Mouse (Mus musculus) forebrain, embryonic 12.5 days (tissue): ENCODE results near the gene Drc7. TPM values are rescaled to one million over a fixed set of nuclear protein-coding genes. Genes with fewer than 3 reads are reported as not detected.
"Not testable (repeated sequence)": the region's sequence is repeated elsewhere in the genome, so short reads cannot be mapped to it uniquely, and the experiment has no call there.

Source experiments
- ATAC-seq: fragments of 200-750 bp; cut with Nextera tagmentation; 2 replicates; pipeline ENCODE4 v1.8.0; 2017; ENCODE audit warnings: moderate TSS enrichment; ENCODE audit not compliant: low FRiP score
- H3K27ac ChIP-seq: fragments of 300-500 bp; sonication (generic); 2 replicates; pipeline ENCODE4 v1.5.1; 2016; ENCODE audit warnings: mild to moderate bottlenecking
- H3K27me3 ChIP-seq: fragments of 300-500 bp; sonication (generic); 2 replicates; pipeline ENCODE4 v1.6.1; 2016; ENCODE audit warnings: mild to moderate bottlenecking
- H3K36me3 ChIP-seq: fragments of 300-500 bp; sonication (generic); replicated peaks from 2 replicates; pipeline ENCODE4 v1.6.1; 2016; ENCODE audit warnings: mild to moderate bottlenecking
- H3K4me1 ChIP-seq: fragments of 300-500 bp; sonication (generic); 2 replicates; pipeline ENCODE4 v1.6.1; 2016
- H3K4me2 ChIP-seq: fragments of 300-500 bp; sonication (generic); 2 replicates; pipeline ENCODE4 v1.6.1; 2016; ENCODE audit warnings: mild to moderate bottlenecking, moderate library complexity
- H3K4me3 ChIP-seq: fragments of 300-500 bp; sonication (generic); replicated peaks from 2 replicates; pipeline ENCODE4 v1.5.1; 2016; ENCODE audit warnings: mild to moderate bottlenecking
- H3K9ac ChIP-seq: fragments of 300-500 bp; sonication (generic); 2 replicates; pipeline ENCODE4 v1.6.1; 2016; ENCODE audit warnings: mild to moderate bottlenecking
- H3K9me3 ChIP-seq: fragments of 300-500 bp; sonication (generic); 2 replicates; pipeline ENCODE4 v1.6.1; 2016
- WGBS: fragments of 180-500 bp; shearing (Covaris S2); methylation state at CpG from one replicate; pipeline ENCODE4 v1.1.7; 2016; 5-methylcytosine and 5-hydroxymethylcytosine counted together
- polyA plus RNA-seq: library from polyadenylated mRNA; unstranded; fragments of >200 nt; fragmentation: Nextera tagmentation; extraction: Ambion mirVana; gene quantifications from 2 replicates; pipeline ENCODE4 v1.2.1, GENCODE M21; 2016

Drc7 gene
- polyA plus RNA-seq = 0.26 and 0.38 TPM in 2 replicates

- ATAC-seq = peak; percentile 65
- WGBS = 22% methylated on average over 2 of the region's 2 CpGs
- no peak within 1 kb of the TSS for H3K4me3 ChIP-seq
- H3K9me3 ChIP-seq = no peaks in the 10 kb centered on the region
- H3K27me3 ChIP-seq = no peaks in the 10 kb centered on the region
- H3K4me2 ChIP-seq = no peak within 1 kb of the TSS
- H3K36me3 ChIP-seq = no peaks in the 10 kb centered on the region
- H3K9ac ChIP-seq = no peak within 1 kb of the TSS
- no peak within 1 kb of the TSS for H3K27ac ChIP-seq
- no peaks in the 10 kb centered on the region for H3K4me1 ChIP-seq
Measured at GRCm38 (mm10) chr8:95054927-95055510, at the start of gene Drc7. Gene Drc7, plus strand, starts transcription at chr8:95055103.

GRCm38 (mm10) chr8:95012442-95012919, 42.4 kb upstream of the Drc7 start:
- H3K4me3 ChIP-seq = no peak overlapping the region
- no peaks in the 10 kb centered on the region for H3K9me3 ChIP-seq
- no peaks in the 10 kb centered on the region for H3K27me3 ChIP-seq
- peaks cover 3% of the 10 kb centered on the region; the same call in 1 of the 2 replicates for H3K4me1 ChIP-seq
- WGBS = 93% methylated on average over 15 of the region's 15 CpGs
- H3K36me3 ChIP-seq = peaks cover 81% of the 10 kb centered on the region
- no peak overlapping the region for H3K27ac ChIP-seq
- ATAC-seq = no peak
- no peak overlapping the region for H3K4me2 ChIP-seq
- H3K9ac ChIP-seq = no peak overlapping the region

- 78% methylated on average over 4 of the region's 4 CpGs for WGBS
- no peak overlapping the region for H3K9ac ChIP-seq
- no peak overlapping the region for H3K4me3 ChIP-seq
- no peak overlapping the region; the same call in 1 of the 2 replicates for H3K27ac ChIP-seq
- H3K9me3 ChIP-seq = no peaks in the 10 kb centered on the region
- peaks cover 48% of the 10 kb centered on the region for H3K36me3 ChIP-seq
- peaks cover 3% of the 10 kb centered on the region; the same call in 1 of the 2 replicates for H3K4me1 ChIP-seq
- no peaks in the 10 kb centered on the region for H3K27me3 ChIP-seq
- no peak for ATAC-seq
- no peak overlapping the region for H3K4me2 ChIP-seq
Measured at GRCm38 (mm10) chr8:95015866-95016265, 39.0 kb upstream of the Drc7 start.

GRCm38 (mm10) chr8:95016684-95017083, 38.2 kb upstream of the Drc7 start:
- H3K4me2 ChIP-seq = no peak overlapping the region
- H3K27ac ChIP-seq = no peak overlapping the region; the same call in 1 of the 2 replicates
- 72% methylated on average over 4 of the region's 4 CpGs for WGBS
- no peak overlapping the region for H3K9ac ChIP-seq
- H3K4me1 ChIP-seq = peaks cover 3% of the 10 kb centered on the region; the same call in 1 of the 2 replicates
- no peaks in the 10 kb centered on the region for H3K9me3 ChIP-seq
- no peaks in the 10 kb centered on the region for H3K27me3 ChIP-seq
- ATAC-seq = 0 out of 2 replicates have a peak, but pooled peaks have one; percentile 15
- H3K4me3 ChIP-seq = no peak overlapping the region
- peaks cover 39% of the 10 kb centered on the region for H3K36me3 ChIP-seq

- 79% methylated on average over 11 of the region's 11 CpGs for WGBS
- Histone ChIP-seq H3K27ac (no peak within 1 kb of the TSS; the same call in 1 of the 2 replicates), H3K4me3 (no peak within 1 kb of the TSS), H3K4me1 (peaks cover 3% of the 10 kb centered on the region; the same call in 1 of the 2 replicates), H3K9me3 (no peaks in the 10 kb centered on the region), H3K27me3 (no peaks in the 10 kb centered on the region), H3K9ac (no peak within 1 kb of the TSS), H3K36me3 (peaks cover 32% of the 10 kb centered on the region), H3K4me2 (no peak within 1 kb of the TSS)
- ATAC-seq = no peak
Measured at GRCm38 (mm10) chr8:95017451-95017850, 37.5 kb upstream of the Drc7 start, which contains the start of gene Adgrg3. Gene Adgrg3, plus strand, starts transcription at chr8:95017692.

- H3K9me3 ChIP-seq = no peaks in the 10 kb centered on the region
- ATAC-seq = no peak
- no peaks in the 10 kb centered on the region for H3K27me3 ChIP-seq
- H3K36me3 ChIP-seq = peaks cover 25% of the 10 kb centered on the region
- 91% methylated on average over 9 of the region's 9 CpGs for WGBS
- no peak overlapping the region for H3K4me2 ChIP-seq
- H3K4me3 ChIP-seq = no peak overlapping the region
- no peak overlapping the region for H3K9ac ChIP-seq
- H3K27ac ChIP-seq = no peak overlapping the region
- H3K4me1 ChIP-seq = peaks cover 8% of the 10 kb centered on the region
Measured at GRCm38 (mm10) chr8:95017969-95018635, 36.8 kb upstream of the Drc7 start.

- ATAC-seq = no peak
- Histone ChIP-seq H3K4me1 (peaks cover 13% of the 10 kb centered on the region), H3K9ac (no peak overlapping the region), H3K27me3 (no peaks in the 10 kb centered on the region), H3K4me2 (no peak overlapping the region), H3K36me3 (peaks cover 4% of the 10 kb centered on the region; the same call in 1 of the 2 replicates), H3K9me3 (no peaks in the 10 kb centered on the region), H3K4me3 (no peak overlapping the region), H3K27ac (no peak overlapping the region)
- WGBS = 82% methylated on average over 12 of the region's 12 CpGs
Measured at GRCm38 (mm10) chr8:95020293-95020777, 34.6 kb upstream of the Drc7 start.

- no peaks in the 10 kb centered on the region for H3K36me3 ChIP-seq
- H3K9ac ChIP-seq = no peak overlapping the region
- no peak overlapping the region for H3K27ac ChIP-seq
Measured at GRCm38 (mm10) chr8:95020821-95021220, 34.1 kb upstream of the Drc7 start.

GRCm38 (mm10) chr8:95023201-95023600, 31.7 kb upstream of the Drc7 start:
- Histone ChIP-seq H3K9me3 (no peaks in the 10 kb centered on the region), H3K27me3 (no peaks in the 10 kb centered on the region), H3K4me2 (no peak overlapping the region), H3K4me3 (no peak overlapping the region), H3K36me3 (no peaks in the 10 kb centered on the region), H3K4me1 (peaks cover 9% of the 10 kb centered on the region), H3K27ac (no peak overlapping the region), H3K9ac (no peak overlapping the region)
- WGBS = 22% methylated on average over 8 of the region's 8 CpGs
- no peak for ATAC-seq

More at GRCm38 (mm10) chr8:95020821-95021220, 34.1 kb upstream of the Drc7 start:
- no peak overlapping the region for H3K4me3 ChIP-seq
- no peaks in the 10 kb centered on the region for H3K9me3 ChIP-seq
- H3K27me3 ChIP-seq = no peaks in the 10 kb centered on the region
- H3K4me2 ChIP-seq = no peak overlapping the region
- no peak for ATAC-seq
- H3K4me1 ChIP-seq = peaks cover 13% of the 10 kb centered on the region
- whole genome bisulfite sequencing = 87% methylated on average over 10 of the region's 10 CpGs

GRCm38 (mm10) chr8:95024387-95024786, 30.5 kb upstream of the Drc7 start:
- Histone ChIP-seq H3K4me1 (peaks cover 9% of the 10 kb centered on the region), H3K9ac (no peak overlapping the region), H3K27ac (no peak overlapping the region), H3K4me3 (no peak overlapping the region), H3K36me3 (no peaks in the 10 kb centered on the region), H3K9me3 (no peaks in the 10 kb centered on the region), H3K4me2 (no peak overlapping the region), H3K27me3 (no peaks in the 10 kb centered on the region)
- 84% methylated on average over 4 of the region's 4 CpGs for WGBS
- ATAC-seq = no peak

GRCm38 (mm10) chr8:95025421-95025820, 29.5 kb upstream of the Drc7 start:
- Histone ChIP-seq H3K9ac (no peak overlapping the region), H3K4me2 (no peak overlapping the region), H3K9me3 (no peaks in the 10 kb centered on the region), H3K4me1 (peaks cover 9% of the 10 kb centered on the region), H3K4me3 (no peak overlapping the region), H3K36me3 (no peaks in the 10 kb centered on the region), H3K27me3 (no peaks in the 10 kb centered on the region), H3K27ac (no peak overlapping the region)
- ATAC-seq = no peak
- 58% methylated on average over 2 of the region's 2 CpGs for WGBS

GRCm38 (mm10) chr8:95028391-95028790, 26.5 kb upstream of the Drc7 start:
- H3K4me1 ChIP-seq, H3K36me3 ChIP-seq, H3K27ac ChIP-seq, H3K9me3 ChIP-seq, H3K4me3 ChIP-seq, H3K9ac ChIP-seq, H3K27me3 ChIP-seq, ATAC-seq, H3K4me2 ChIP-seq: not testable (repeated sequence)
- WGBS = 61% methylated on average over 7 of the region's 7 CpGs
